Mouse (Mus musculus) neural tube, embryonic 11.5 days (tissue): ENCODE data around the gene Ticrr. TPM values are rescaled to one million over a fixed set of nuclear protein-coding genes. Genes with fewer than 3 reads are reported as not detected.

Source experiments
- ATAC-seq: fragments of 200-750 bp; cut with Nextera tagmentation; 2 replicates; pipeline ENCODE4 v1.8.0; 2017; ENCODE audit warnings: moderate number of reproducible peaks, mild to moderate bottlenecking, moderate TSS enrichment, moderate library complexity; ENCODE audit not compliant: insufficient read depth, low FRiP score, low TSS enrichment
- DNase-seq: peaks from one replicate; pipeline ENCODE4 v3.0.0-alpha.2; 2015; ENCODE audit warnings: low spot score
- H3K27ac ChIP-seq: fragments of 300-500 bp; sonication (generic); 2 replicates; pipeline ENCODE4 v1.5.1; 2014; ENCODE audit warnings: low read depth, mild to moderate bottlenecking, low read length
- H3K27me3 ChIP-seq: fragments of 300-500 bp; sonication (generic); 2 replicates; pipeline ENCODE4 v1.6.1; 2014; ENCODE audit warnings: mild to moderate bottlenecking, low read length, mixed read lengths; ENCODE audit not compliant: control insufficient read depth, insufficient read depth
- H3K36me3 ChIP-seq: fragments of 300-500 bp; sonication (generic); 2 replicates; pipeline ENCODE4 v1.6.1; 2014; ENCODE audit warnings: mild to moderate bottlenecking, low read length, moderate library complexity, mixed read lengths; ENCODE audit not compliant: control insufficient read depth, insufficient read depth
- H3K4me1 ChIP-seq: fragments of 300-500 bp; sonication (generic); 2 replicates; pipeline ENCODE4 v1.6.1; 2014; ENCODE audit warnings: low read length, mixed read lengths; ENCODE audit not compliant: control insufficient read depth, insufficient read depth
- H3K4me2 ChIP-seq: fragments of 300-500 bp; sonication (generic); 2 replicates; pipeline ENCODE4 v1.6.1; 2014; ENCODE audit warnings: low read depth, mild to moderate bottlenecking, moderate library complexity
- H3K4me3 ChIP-seq: fragments of 300-500 bp; sonication (generic); 2 replicates; pipeline ENCODE4 v1.5.1; 2014; ENCODE audit warnings: low read depth, low read length
- H3K9ac ChIP-seq: fragments of 300-500 bp; sonication (generic); 2 replicates; pipeline ENCODE4 v1.6.1; 2014; ENCODE audit warnings: mild to moderate bottlenecking, low read length
- H3K9me3 ChIP-seq: fragments of 300-500 bp; sonication (generic); 2 replicates; pipeline ENCODE4 v1.6.1; 2016; ENCODE audit warnings: low read length; ENCODE audit not compliant: control insufficient read depth
- WGBS: fragments of 180-500 bp; shearing (Covaris S2); extraction: QIAGEN DNeasy Blood & Tissue Kit; methylation state at CpG from one replicate; pipeline ENCODE4 v1.1.7; 2014; 5-methylcytosine and 5-hydroxymethylcytosine counted together
- polyA plus RNA-seq: library from polyadenylated mRNA; unstranded; fragments of >200 nt; fragmentation: Nextera tagmentation; extraction: Ambion mirVana; gene quantifications from 2 replicates; pipeline ENCODE4 v1.2.1, GENCODE M21; 2014

Gene Ticrr
- polyA plus RNA-seq, 1 experiment from 2014 or later, result 14.0 TPM

GRCm38 (mm10) chr7:79732622-79733021, 72.6 kb downstream of the Ticrr start, which contains the start of gene Plin1:
Plin1 (minus strand) TSS chr7:79732903.
- no peak for ATAC-seq
- Histone ChIP-seq H3K27me3 (no peaks in the 10 kb centered on the region), H3K27ac (no peak within 1 kb of the TSS), H3K4me3 (no peak within 1 kb of the TSS), H3K36me3 (no peaks in the 10 kb centered on the region; the same call in 1 of the 2 replicates), H3K9me3 (no peaks in the 10 kb centered on the region), H3K4me1 (no peaks in the 10 kb centered on the region), H3K9ac (no peak within 1 kb of the TSS), H3K4me2 (no peak within 1 kb of the TSS)
- DNase-seq, result no peak
- 58% methylated on average over 4 of the region's 4 CpGs for WGBS

- 81% methylated on average over 8 of the region's 8 CpGs for WGBS
- ATAC-seq (no peak), DNase-seq (no peak)
- H3K9me3 ChIP-seq, result no peaks in the 10 kb centered on the region
- H3K27me3 ChIP-seq, result no peaks in the 10 kb centered on the region
- H3K9ac ChIP-seq, result no peak overlapping the region
- no peak overlapping the region for H3K4me2 ChIP-seq
- no peak overlapping the region for H3K27ac ChIP-seq
- no peak overlapping the region for H3K4me3 ChIP-seq
- no peaks in the 10 kb centered on the region; the same call in 1 of the 2 replicates for H3K36me3 ChIP-seq
- no peaks in the 10 kb centered on the region for H3K4me1 ChIP-seq
Measured at GRCm38 (mm10) chr7:79734563-79734962, 74.6 kb downstream of the Ticrr start.

- no peaks in the 10 kb centered on the region; the same call in 1 of the 2 replicates for H3K36me3 ChIP-seq
- H3K4me1 ChIP-seq, result no peaks in the 10 kb centered on the region
- no peaks in the 10 kb centered on the region for H3K27me3 ChIP-seq
- no peaks in the 10 kb centered on the region for H3K9me3 ChIP-seq
- H3K27ac ChIP-seq, result no peak overlapping the region
- WGBS, result 93% methylated on average over 14 of the region's 14 CpGs
- H3K9ac ChIP-seq, result no peak overlapping the region
- DNase-seq, result no peak
- no peak for ATAC-seq
- H3K4me3 ChIP-seq, result no peak overlapping the region
- H3K4me2 ChIP-seq, result no peak overlapping the region
Measured at GRCm38 (mm10) chr7:79736511-79736910, 76.5 kb downstream of the Ticrr start.

DNA sequence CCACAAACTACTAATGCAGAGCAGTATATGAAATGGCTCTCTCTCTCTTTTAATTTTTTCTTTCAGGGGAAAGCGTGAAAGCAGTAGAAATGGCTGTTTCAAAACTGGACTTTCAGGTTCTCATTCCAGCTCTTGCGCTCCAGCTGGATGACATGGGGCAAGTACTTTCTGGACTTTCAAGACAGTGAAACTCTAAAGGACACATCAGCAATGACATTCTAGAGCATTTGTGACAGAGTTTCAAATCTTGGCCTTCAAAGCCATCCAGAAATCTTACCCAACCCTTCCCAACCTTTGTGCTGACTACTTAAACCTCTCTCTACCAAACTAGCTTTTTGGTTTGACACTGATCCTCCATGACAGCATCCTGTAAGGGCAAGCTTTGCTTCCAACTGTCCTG, 78.9 kb downstream of the Ticrr start:
- DNase-seq, result no peak
- H3K27me3 ChIP-seq, result no peaks in the 10 kb centered on the region
- no peaks in the 10 kb centered on the region for H3K9me3 ChIP-seq
- H3K27ac ChIP-seq, result no peak overlapping the region
- H3K4me1 ChIP-seq, result no peaks in the 10 kb centered on the region
- no peak overlapping the region for H3K4me3 ChIP-seq
- 100% methylated on average over 2 of the region's 2 CpGs for WGBS
- ATAC-seq, result no peak
- H3K9ac ChIP-seq, result no peak overlapping the region
- H3K4me2 ChIP-seq, result no peak overlapping the region
- no peaks in the 10 kb centered on the region; the same call in 1 of the 2 replicates for H3K36me3 ChIP-seq

GRCm38 (mm10) chr7:79740279-79740678, 80.3 kb downstream of the Ticrr start:
- Histone ChIP-seq H3K4me3 (no peak overlapping the region), H3K4me2 (no peak overlapping the region), H3K27ac (no peak overlapping the region), H3K36me3 (no peaks in the 10 kb centered on the region; the same call in 1 of the 2 replicates), H3K9ac (no peak overlapping the region), H3K27me3 (no peaks in the 10 kb centered on the region), H3K4me1 (no peaks in the 10 kb centered on the region), H3K9me3 (no peaks in the 10 kb centered on the region)
- 77% methylated on average over 4 of the region's 4 CpGs for WGBS
- ATAC-seq (no peak), DNase-seq (no peak)

GRCm38 (mm10) chr7:79742277-79742658, 82.3 kb downstream of the Ticrr start:
- no peaks in the 10 kb centered on the region for H3K9me3 ChIP-seq
- H3K27ac ChIP-seq, result no peak overlapping the region
- DNase-seq, result no peak
- no peaks in the 10 kb centered on the region for H3K36me3 ChIP-seq
- H3K4me1 ChIP-seq, result no peaks in the 10 kb centered on the region
- no peaks in the 10 kb centered on the region for H3K27me3 ChIP-seq
- H3K4me2 ChIP-seq, result peak overlapping the region; percentile 93
- H3K4me3 ChIP-seq, result peak overlapping the region; percentile 72
- ATAC-seq, result no peak
- H3K9ac ChIP-seq, result peak overlapping the region; percentile 48; the same call in 1 of the 2 replicates
- WGBS, result 27% methylated on average over 11 of the region's 11 CpGs

- DNase-seq (peak; percentile 80), ATAC-seq (0 out of 2 replicates have a peak, but pooled peaks have one; percentile 48)
- H3K36me3 ChIP-seq, result no peaks in the 10 kb centered on the region
- 3% methylated on average over 46 of the region's 46 CpGs for WGBS
- no peak within 1 kb of the TSS for H3K27ac ChIP-seq
- no peaks in the 10 kb centered on the region for H3K9me3 ChIP-seq
- H3K4me3 ChIP-seq, result peak within 1 kb of the TSS; percentile 72
- peak within 1 kb of the TSS; percentile 93 for H3K4me2 ChIP-seq
- H3K4me1 ChIP-seq, result no peaks in the 10 kb centered on the region
- peak within 1 kb of the TSS; percentile 48 for H3K9ac ChIP-seq
- H3K27me3 ChIP-seq, result no peaks in the 10 kb centered on the region
Measured at GRCm38 (mm10) chr7:79742659-79743536, 82.9 kb downstream of the Ticrr start, which contains the start of the genes Pex11a and Wdr93. Pex11a (minus strand) TSS chr7:79743131. Wdr93 (plus strand) TSS chr7:79743163.

- no peaks in the 10 kb centered on the region for H3K4me1 ChIP-seq
- DNase-seq (no peak), ATAC-seq (no peak)
- no peak overlapping the region for H3K27ac ChIP-seq
- H3K9me3 ChIP-seq, result no peaks in the 10 kb centered on the region
- no peak overlapping the region for H3K4me3 ChIP-seq
- no peak overlapping the region for H3K9ac ChIP-seq
- no peaks in the 10 kb centered on the region for H3K27me3 ChIP-seq
- H3K4me2 ChIP-seq, result no peak overlapping the region
- WGBS, result 89% methylated on average over 9 of the region's 9 CpGs
- H3K36me3 ChIP-seq, result no peaks in the 10 kb centered on the region
Measured at GRCm38 (mm10) chr7:79744051-79744450, 84.1 kb downstream of the Ticrr start.

DNA sequence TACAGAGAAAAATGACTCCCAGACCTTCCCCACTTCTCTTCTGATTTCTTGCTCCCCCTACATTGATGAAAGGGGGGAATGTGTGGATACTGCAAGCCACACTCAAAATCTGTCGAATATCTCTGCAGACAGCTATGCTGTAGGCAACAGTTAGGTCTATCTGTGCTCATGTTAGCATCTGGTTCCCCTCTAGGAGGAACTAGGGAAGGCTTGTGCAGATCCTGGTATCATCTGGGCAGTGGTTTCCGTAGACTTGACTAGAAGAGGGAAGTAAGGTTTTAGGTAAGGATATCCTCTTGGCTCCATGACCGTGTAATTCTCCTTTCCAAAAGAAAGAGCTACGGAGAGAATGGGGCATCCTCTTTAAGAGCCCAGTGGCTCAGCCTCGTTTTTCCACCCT, 84.6 kb downstream of the Ticrr start:
- Histone ChIP-seq H3K4me2 (no peak overlapping the region), H3K27ac (no peak overlapping the region), H3K36me3 (no peaks in the 10 kb centered on the region), H3K27me3 (no peaks in the 10 kb centered on the region), H3K9ac (no peak overlapping the region), H3K4me1 (no peaks in the 10 kb centered on the region), H3K4me3 (no peak overlapping the region), H3K9me3 (no peaks in the 10 kb centered on the region)
- 82% methylated on average over 5 of the region's 5 CpGs for WGBS
- DNase-seq, result no peak
- ATAC-seq, result no peak
